Mouse (Mus musculus) lung, adult 2 months (tissue): Measurements from ENCODE around the gene Spon1. TPM values are rescaled to one million over a fixed set of nuclear protein-coding genes. Genes with fewer than 3 reads are reported as not detected.

Source experiments
- DNase-seq: peaks from one replicate; pipeline ENCODE4 v3.0.0; 2022
- H3K4me1 ChIP-seq: fragments of 200-500 bp; 2 replicates; pipeline ENCODE4 v1.6.1; 2011; ENCODE audit warnings: low read length; ENCODE audit not compliant: control insufficient read depth, insufficient read depth
- H3K4me3 ChIP-seq: fragments of 200-500 bp; replicated peaks from 2 replicates; pipeline ENCODE3; 2011; ENCODE audit warnings: low read depth, mild to moderate bottlenecking, control low read depth, low read length; ENCODE audit errors: extremely low read depth
- CTCF ChIP-seq: fragments of 200-500 bp; IDR thresholded peaks from 2 replicates; pipeline ENCODE4 v1.5.1; 2011; ENCODE audit warnings: mild to moderate bottlenecking, low read length, control low read depth; ENCODE audit not compliant: insufficient read depth
- POLR2A ChIP-seq: fragments of 200-500 bp; IDR thresholded peaks from 2 replicates; pipeline ENCODE4 v1.6.1; 2011; ENCODE audit warnings: low read depth, mild to moderate bottlenecking, control low read depth, low read length, borderline replicate concordance; ENCODE audit errors: extremely low read depth
- WGBS: fragments of 180-500 bp; shearing (Covaris S2); methylation state at CpG from one replicate; pipeline ENCODE4 v1.1.7; 2018; 5-methylcytosine and 5-hydroxymethylcytosine counted together
- polyA plus RNA-seq: library from polyadenylated mRNA; depleted of rRNA; stranded (reverse); fragments of >200 nt; gene quantifications from 2 replicates; pipeline ENCODE4 v1.2.3, GENCODE M21; 2012; rRNA removed

Gene Spon1
- polyA plus RNA-seq, result 70.0 and 86.6 TPM in 2 replicates

DNA sequence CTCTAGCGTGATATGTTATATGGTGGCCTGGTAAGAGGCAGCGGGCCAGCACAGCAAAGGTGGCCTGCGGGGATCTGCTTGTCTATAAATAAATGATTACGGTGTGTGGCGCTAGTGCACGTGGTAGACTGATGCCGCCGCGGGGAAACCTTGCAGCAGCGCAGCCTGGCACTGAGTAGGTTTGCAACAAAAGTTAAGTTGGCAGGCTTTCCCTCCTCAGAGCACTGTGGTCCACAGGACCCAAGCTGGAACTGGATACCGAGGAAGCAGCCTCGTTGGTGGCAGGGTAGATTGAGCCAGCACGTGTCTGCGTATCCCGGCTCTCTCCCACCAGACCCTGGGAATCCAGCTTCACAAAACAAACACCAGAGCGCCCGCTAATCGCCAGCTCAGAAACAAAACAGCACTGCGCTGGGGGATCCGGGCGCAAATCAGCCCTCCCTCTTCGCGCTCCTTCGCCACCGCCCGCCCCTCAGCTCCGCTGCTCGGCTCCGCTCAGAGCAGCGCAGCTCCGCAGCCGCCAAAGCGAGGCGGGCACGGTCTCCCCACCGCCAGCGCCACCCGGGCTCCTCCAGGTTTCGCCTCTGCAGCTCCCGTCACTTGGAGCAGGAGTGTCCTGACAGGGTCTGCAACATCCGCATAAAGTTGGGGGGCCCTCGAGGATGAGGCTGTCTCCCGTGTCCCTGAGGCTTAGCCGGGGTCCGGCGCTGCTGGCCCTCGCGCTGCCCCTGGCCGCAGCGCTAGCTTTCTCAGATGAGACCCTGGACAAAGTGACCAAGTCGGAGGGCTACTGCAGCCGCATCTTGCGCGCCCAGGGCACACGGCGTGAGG is at the start of gene Spon1:
Gene Spon1, plus strand, starts transcription at position 332 of the 831 bp plus-strand sequence.
- Histone ChIP-seq H3K4me3 (peak within 1 kb of the TSS; percentile 56), H3K4me1 (no peaks in the 10 kb centered on the region)
- peak; percentile 37 for DNase-seq
- under 1% methylated on average over 56 of the region's 56 CpGs for WGBS
- TF ChIP-seq POLR2A (0 out of 2 replicates have a peak, but pooled peaks have one; percentile 17), CTCF (no peak)

DNA sequence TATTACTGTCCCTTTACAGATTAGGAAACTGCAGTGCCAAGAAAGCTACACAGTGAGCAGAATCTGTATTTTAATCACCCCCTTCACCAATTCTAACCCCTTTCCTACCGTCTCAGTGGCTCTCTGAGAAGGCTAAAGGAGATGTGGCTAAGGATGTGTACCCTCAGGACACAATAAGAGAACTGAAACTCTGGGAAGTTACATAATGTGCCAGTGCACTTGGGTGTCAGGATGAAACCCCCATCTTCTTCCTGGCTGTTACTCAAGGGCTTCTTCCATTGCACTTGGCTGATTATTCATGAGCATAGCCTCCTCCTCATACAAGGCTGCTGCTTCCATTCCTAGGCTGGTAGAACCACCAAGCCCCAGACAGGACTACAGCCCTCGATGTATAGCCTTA is 43.8 kb upstream of the Spon1 start:
- DNase-seq, result no peak
- TF ChIP-seq CTCF (no peak), POLR2A (no peak)
- H3K4me3 ChIP-seq, result no peak overlapping the region
- no peaks in the 10 kb centered on the region for H3K4me1 ChIP-seq
- WGBS, result 71% methylated on average over 2 of the region's 2 CpGs

GRCm38 (mm10) chr7:113723905-113724304 is 41.9 kb upstream of the Spon1 start:
- no peak for DNase-seq
- Histone ChIP-seq H3K4me3 (no peak overlapping the region), H3K4me1 (no peaks in the 10 kb centered on the region)
- TF ChIP-seq CTCF, result no peak
- TF ChIP-seq POLR2A, result no peak
- WGBS, result 67% methylated on average over 3 of the region's 3 CpGs

GRCm38 (mm10) chr7:113727999-113728713 is 37.6 kb upstream of the Spon1 start:
- WGBS, result 52% methylated on average over 8 of the region's 8 CpGs
- no peaks in the 10 kb centered on the region for H3K4me1 ChIP-seq
- TF ChIP-seq POLR2A (no peak), CTCF (no peak)
- no peak overlapping the region for H3K4me3 ChIP-seq
- no peak for DNase-seq

DNA sequence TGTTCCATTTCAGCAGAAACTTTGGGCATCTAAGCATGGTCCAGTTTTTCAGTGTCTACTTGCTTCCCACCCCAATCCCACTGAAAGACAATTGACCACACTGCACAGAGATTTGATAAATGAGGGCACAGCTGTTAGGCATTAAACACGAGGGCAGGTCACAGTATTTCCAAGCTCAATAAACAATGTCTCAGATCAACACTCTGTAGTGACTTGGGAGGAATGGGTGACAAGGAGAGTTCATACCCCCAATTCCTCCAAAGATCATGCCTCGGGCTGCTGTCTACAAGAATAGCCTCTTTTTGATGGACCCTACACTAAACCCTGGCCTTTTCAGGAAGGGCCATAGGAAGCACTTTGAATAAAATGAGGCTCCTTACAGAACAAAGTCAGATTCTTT is 36.9 kb upstream of the Spon1 start:
- no peaks in the 10 kb centered on the region for H3K4me1 ChIP-seq
- 40% methylated on average over 2 of the region's 2 CpGs for WGBS
- H3K4me3 ChIP-seq, result no peak overlapping the region
- no peak for TF ChIP-seq POLR2A
- TF ChIP-seq CTCF, result no peak
- no peak for DNase-seq

DNA sequence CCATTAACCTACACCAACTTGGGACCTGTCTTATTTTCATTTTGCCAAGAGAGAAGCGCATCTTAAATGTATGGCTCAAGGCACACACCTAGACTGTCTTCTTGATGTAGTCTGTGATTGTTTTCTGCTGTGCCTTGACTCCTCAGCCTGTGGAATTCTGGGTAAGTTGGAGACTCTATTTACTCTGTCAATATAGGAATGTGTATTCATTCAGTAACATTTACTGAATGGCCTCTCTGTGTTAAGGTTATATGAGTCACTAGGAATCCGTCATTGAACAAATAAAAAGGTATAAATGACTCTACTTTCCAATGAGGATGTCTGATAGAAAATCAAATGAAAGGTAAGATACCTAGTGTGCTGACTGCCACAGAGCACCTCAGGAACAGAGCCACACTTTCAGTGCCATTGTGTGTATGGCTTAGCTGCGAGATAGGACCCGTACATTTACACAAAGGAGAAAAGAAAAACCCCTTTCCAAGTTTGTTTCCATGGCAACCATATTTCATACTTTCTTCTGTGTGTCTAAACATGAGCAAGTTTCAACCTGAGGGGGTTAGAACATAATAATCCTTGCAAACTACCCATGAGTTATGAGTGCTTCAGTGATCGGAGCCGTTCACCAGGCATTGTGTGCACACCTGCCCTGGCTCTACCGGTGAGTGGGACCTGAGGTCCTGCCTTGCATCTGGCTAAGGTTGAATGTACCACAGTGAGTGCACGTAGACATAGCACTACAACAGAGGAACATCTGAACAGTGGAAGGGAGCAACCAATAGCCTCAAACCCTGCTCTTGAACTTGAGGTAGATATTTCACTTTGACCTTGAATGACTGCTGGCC is 35.2 kb upstream of the Spon1 start:
- WGBS, result 75% methylated on average over 8 of the region's 8 CpGs
- no peak for TF ChIP-seq POLR2A
- TF ChIP-seq CTCF, result no peak
- Histone ChIP-seq H3K4me1 (no peaks in the 10 kb centered on the region), H3K4me3 (no peak overlapping the region)
- no peak for DNase-seq

GRCm38 (mm10) chr7:113737790-113738362 is 27.9 kb upstream of the Spon1 start:
- WGBS, result 50% methylated on average over 9 of the region's 9 CpGs
- no peak for DNase-seq
- Histone ChIP-seq H3K4me3 (no peak overlapping the region), H3K4me1 (no peaks in the 10 kb centered on the region)
- TF ChIP-seq CTCF (no peak), POLR2A (no peak)

GRCm38 (mm10) chr7:113739181-113739580 is 26.6 kb upstream of the Spon1 start:
- TF ChIP-seq POLR2A (no peak), CTCF (no peak)
- Histone ChIP-seq H3K4me1 (no peaks in the 10 kb centered on the region), H3K4me3 (no peak overlapping the region)
- 71% methylated on average over 7 of the region's 7 CpGs for WGBS
- DNase-seq, result no peak

DNA sequence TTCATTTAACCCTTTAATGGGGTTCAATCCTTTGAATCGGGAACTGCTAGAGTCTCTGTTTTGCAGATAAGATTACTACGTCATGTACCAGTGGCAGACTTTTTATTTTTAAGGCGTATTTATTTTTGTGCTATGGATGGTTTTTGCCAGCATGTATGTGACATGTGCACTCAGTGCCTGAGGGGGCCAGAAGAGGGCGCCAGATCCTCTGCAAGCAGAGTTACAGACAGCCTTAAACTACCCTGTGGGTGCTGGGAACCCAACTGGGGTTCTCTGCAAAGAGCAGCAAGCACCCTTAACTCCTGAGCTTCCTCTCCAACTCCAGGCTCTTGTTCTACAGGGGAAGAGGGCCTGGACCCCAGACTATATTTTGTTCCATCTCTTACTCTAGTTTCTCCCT is 23.2 kb upstream of the Spon1 start:
- DNase-seq, result no peak
- H3K4me1 ChIP-seq, result no peaks in the 10 kb centered on the region
- no peak overlapping the region for H3K4me3 ChIP-seq
- no peak for TF ChIP-seq CTCF
- TF ChIP-seq POLR2A, result no peak
- 90% methylated on average over 4 of the region's 4 CpGs for WGBS
